Comparison of ENCODE assay signal across 23 mouse cellular contexts in genomic region chr17:29679038-29679767, GRCm38 (mm10). TPM values are rescaled to one million over a fixed set of nuclear protein-coding genes. Genes with fewer than 3 reads are reported as not detected.
DNase-seq lines count a peak whose midpoint lies in the region; ATAC-seq and TF ChIP-seq lines count a peak whose summit lies in the region.
"Had no signal": no experiment of that assay in that cellular context is flagged by ENCODE, and none has a peak within 500 bp of the region (broad histone marks: within the 10 kb centered on the region; RNA-seq: fewer than 3 reads in every experiment).

No protein-coding gene starts in this region.

- no peak overlapping the region for H3K4me3 ChIP-seq in hindbrain, embryonic 10.5 days
- no peak overlapping the region for H3K4me3 ChIP-seq in hindbrain, embryonic 11.5 days (ENCODE audit: low read depth, low read length)
- H3K4me3 ChIP-seq in midbrain, embryonic 12.5 days, result no peak overlapping the region
- no peak overlapping the region for H3K4me3 ChIP-seq in midbrain, embryonic 10.5 days
- H3K4me3 ChIP-seq in CH12.LX (replicated peaks in 1 of 3; ENCODE audit: low read depth in 2 of 3, low read length in 2 of 3, poor library complexity in 1 of 3), result peak overlapping the region in 2 of 3 experiments; percentile 25 to 51
- no peak overlapping the region for H3K4me3 ChIP-seq in left cerebral cortex, adult 2 months
- H3K4me3 ChIP-seq: hindbrain, embryonic 15.5 days; limb, embryonic 15.5 days; liver, embryonic 15.5 days; midbrain, embryonic 15.5 days; neural tube, embryonic 12.5 days had no signal

- peak; percentile 57 for TF ChIP-seq EP300 in CH12.LX (IDR thresholded peaks at IDR 0.05; ENCODE audit: low read length)

- H3K36me3 ChIP-seq in hindbrain, embryonic 10.5 days, result peaks cover 99% of the 10 kb centered on the region
- peaks cover 4% of the 10 kb centered on the region for H3K36me3 ChIP-seq in hindbrain, embryonic 11.5 days (ENCODE audit: control insufficient read depth, insufficient read depth, low read length)
- peaks cover 94% of the 10 kb centered on the region for H3K36me3 ChIP-seq in midbrain, embryonic 12.5 days
- H3K36me3 ChIP-seq in midbrain, embryonic 10.5 days, result peaks cover 99% of the 10 kb centered on the region
- H3K36me3 ChIP-seq in CH12.LX (replicated peaks in 1 of 2; ENCODE audit: control insufficient read depth in 1 of 2, insufficient read depth in 1 of 2, low read length in 1 of 2), result peaks cover 73 to 87% of the 10 kb centered on the region in 2 experiments
- H3K36me3 ChIP-seq in splenic B cell, adult 2 months (ENCODE audit: control insufficient read depth, insufficient read depth, low read length, poor library complexity, severe bottlenecking), result peaks cover 14% of the 10 kb centered on the region

- no peak for ATAC-seq in hindbrain, embryonic 11.5 days (ENCODE audit: low FRiP score)
- ATAC-seq in midbrain, embryonic 12.5 days (ENCODE audit: low FRiP score, low read depth), result no peak
- ATAC-seq: midbrain, embryonic 15.5 days had no signal

- DNase-seq in hindbrain, embryonic 10.5 days (ENCODE audit: low spot score), result no peak
- DNase-seq in hindbrain, embryonic 11.5 days (ENCODE audit: low spot score), result no peak
- DNase-seq in midbrain, embryonic 10.5 days (ENCODE audit: low spot score), result no peak
- peak; percentile 61 for DNase-seq in CH12.LX (ENCODE audit: extremely low read depth)
- DNase-seq in splenic B cell, adult 2 months (ENCODE audit: low read depth, low spot score), result peak; percentile 66
- no peak for DNase-seq in left cerebral cortex, adult 2 months (ENCODE audit: extremely low spot score in 1 of 2, low spot score in 2 of 2)
- DNase-seq: adrenal gland, postnatal 14 days; cerebellum, adult 8-10 months; cerebellum, postnatal 36 days; gastrocnemius, postnatal 36 days; heart, postnatal 36 days; kidney, adult 2 months; left cerebral cortex, postnatal 4 days; right cerebral cortex, postnatal 25 days; thymus, adult 2 months; thymus, postnatal 4 days had no signal

- TF ChIP-seq RAD21 in CH12.LX (IDR thresholded peaks at IDR 0.05; ENCODE audit: low read depth, low read length), result no peak

- H3K4me2 ChIP-seq in hindbrain, embryonic 11.5 days (replicated peaks; ENCODE audit: low read depth, low read length), result no peak overlapping the region
- H3K4me2 ChIP-seq in midbrain, embryonic 12.5 days (replicated peaks), result no peak overlapping the region
- H3K4me2 ChIP-seq in CH12.LX (ENCODE audit: insufficient read depth, low read depth, poor library complexity, severe bottlenecking), result peak overlapping the region; percentile 92
- H3K4me2 ChIP-seq: hindbrain, embryonic 15.5 days; limb, embryonic 15.5 days; liver, embryonic 15.5 days; midbrain, embryonic 15.5 days; neural tube, embryonic 12.5 days had no signal

- H3K9ac ChIP-seq in hindbrain, embryonic 11.5 days (ENCODE audit: low read depth, low read length), result no peak overlapping the region
- no peak overlapping the region for H3K9ac ChIP-seq in midbrain, embryonic 12.5 days (replicated peaks)
- peak overlapping the region; percentile 69 for H3K9ac ChIP-seq in CH12.LX (ENCODE audit: insufficient read depth, low read depth)
- H3K9ac ChIP-seq: hindbrain, embryonic 15.5 days; limb, embryonic 15.5 days; liver, embryonic 15.5 days; midbrain, embryonic 15.5 days; neural tube, embryonic 12.5 days had no signal

- H3K79me2 ChIP-seq in CH12.LX (replicated peaks; ENCODE audit: control insufficient read depth, extremely low read depth, insufficient read depth, poor library complexity, severe bottlenecking), result peaks cover 2% of the 10 kb centered on the region; the same call in 1 of the 2 replicates

- no peak for TF ChIP-seq CTCF in CH12.LX (conservative IDR thresholded peaks at IDR 0.05 in 1 of 2, IDR thresholded peaks at IDR 0.05 in 1 of 2; ENCODE audit: low read depth in 2 of 2, low read length in 2 of 2)
- TF ChIP-seq CTCF in left cerebral cortex, adult 2 months (IDR thresholded peaks at IDR 0.05), result no peak

- no peaks in the 10 kb centered on the region for H3K9me3 ChIP-seq in hindbrain, embryonic 10.5 days
- no peaks in the 10 kb centered on the region for H3K9me3 ChIP-seq in hindbrain, embryonic 11.5 days (ENCODE audit: control insufficient read depth, low read length)
- no peaks in the 10 kb centered on the region for H3K9me3 ChIP-seq in midbrain, embryonic 12.5 days
- no peaks in the 10 kb centered on the region for H3K9me3 ChIP-seq in midbrain, embryonic 10.5 days (replicated peaks)
- no peaks in the 10 kb centered on the region for H3K9me3 ChIP-seq in CH12.LX (replicated peaks; ENCODE audit: low read length)
- H3K9me3 ChIP-seq: hindbrain, embryonic 15.5 days; limb, embryonic 15.5 days; liver, embryonic 15.5 days; midbrain, embryonic 15.5 days; neural tube, embryonic 12.5 days had no signal

- H3K27me3 ChIP-seq in hindbrain, embryonic 10.5 days (ENCODE audit: insufficient read depth, poor library complexity, severe bottlenecking), result no peaks in the 10 kb centered on the region
- H3K27me3 ChIP-seq in hindbrain, embryonic 11.5 days (ENCODE audit: control insufficient read depth, insufficient read depth, low read length), result no peaks in the 10 kb centered on the region
- no peaks in the 10 kb centered on the region for H3K27me3 ChIP-seq in midbrain, embryonic 12.5 days
- H3K27me3 ChIP-seq in midbrain, embryonic 10.5 days (ENCODE audit: low read depth, poor library complexity, severe bottlenecking), result no peaks in the 10 kb centered on the region
- no peaks in the 10 kb centered on the region for H3K27me3 ChIP-seq in CH12.LX (replicated peaks)
- H3K27me3 ChIP-seq in splenic B cell, adult 2 months (ENCODE audit: control insufficient read depth, insufficient read depth, low read length, poor library complexity, severe bottlenecking), result no peaks in the 10 kb centered on the region
- H3K27me3 ChIP-seq: hindbrain, embryonic 15.5 days; limb, embryonic 15.5 days; liver, embryonic 15.5 days; midbrain, embryonic 15.5 days; neural tube, embryonic 12.5 days had no signal

- 83% methylated on average over 6 of the region's 6 CpGs for WGBS in hindbrain, embryonic 10.5 days
- 82% methylated on average over 6 of the region's 6 CpGs for WGBS in hindbrain, embryonic 11.5 days
- WGBS in midbrain, embryonic 12.5 days, result 89% methylated on average over 6 of the region's 6 CpGs
- WGBS in midbrain, embryonic 10.5 days, result 87% methylated on average over 6 of the region's 6 CpGs

- in situ Hi-C loops in CH12.LX (cut with MboI; ENCODE audit: low pct_ligation_motif_present, low pct_unique_long_range_greater_than_20kb, low sequenced_read_pairs), result no loop called here

- dilution Hi-C loops in CH12.LX (cut with MboI; ENCODE audit: extremely low pct_ligation_motif_present, extremely low pct_unique_long_range_greater_than_20kb, low sequenced_read_pairs), result no loop called here

- intact Hi-C loops in left cerebral cortex, adult 2 months (cut with DNase I), result no loop called here

- peak overlapping the region; percentile 35; the same call in 1 of the 2 replicates for H3K27ac ChIP-seq in hindbrain, embryonic 10.5 days
- no peak overlapping the region for H3K27ac ChIP-seq in hindbrain, embryonic 11.5 days (ENCODE audit: low read depth, low read length)
- 0 out of 2 replicates have a peak overlapping the region, but pooled peaks have one; percentile 25 for H3K27ac ChIP-seq in midbrain, embryonic 12.5 days (replicated peaks)
- no peak overlapping the region; the same call in 1 of the 2 replicates for H3K27ac ChIP-seq in midbrain, embryonic 10.5 days (replicated peaks)
- H3K27ac ChIP-seq in CH12.LX (ENCODE audit: insufficient read depth, low read depth), result peak overlapping the region; percentile 100
- no peak overlapping the region for H3K27ac ChIP-seq in left cerebral cortex, adult 2 months
- H3K27ac ChIP-seq: liver, embryonic 15.5 days; neural tube, embryonic 12.5 days; stomach, postnatal 0 days had no signal

- H3K4me1 ChIP-seq in hindbrain, embryonic 10.5 days (replicated peaks), result peaks cover 4% of the 10 kb centered on the region; the same call in 1 of the 2 replicates
- no peaks in the 10 kb centered on the region for H3K4me1 ChIP-seq in hindbrain, embryonic 11.5 days (replicated peaks; ENCODE audit: control insufficient read depth, insufficient read depth, low read length)
- H3K4me1 ChIP-seq in midbrain, embryonic 12.5 days, result 0 out of 2 replicates have a peak, but pooled peaks cover 4% of the 10 kb centered on the region
- H3K4me1 ChIP-seq in midbrain, embryonic 10.5 days, result no peaks in the 10 kb centered on the region
- H3K4me1 ChIP-seq in CH12.LX (ENCODE audit: control insufficient read depth in 1 of 2, insufficient read depth in 2 of 2), result peaks cover 29 to 61% of the 10 kb centered on the region in 2 experiments
- H3K4me1 ChIP-seq: limb, embryonic 15.5 days had no signal

- no peak for TF ChIP-seq POLR2A in CH12.LX (IDR thresholded peaks at IDR 0.05; ENCODE audit: low read depth, low read length)

TF ChIP-seq in CH12.LX, 34 proteins besides CTCF, POLR2A, EP300 and RAD21 (continues in another document):
- TF ChIP-seq ETS1 (conservative IDR thresholded peaks at IDR 0.05; ENCODE audit: low read depth, low read length), result peak; percentile 69; the same call in 1 of the 2 replicates
- TF ChIP-seq MAX (IDR thresholded peaks at IDR 0.05; ENCODE audit: low read length), result peak; percentile 55
- 0 out of 2 replicates have a peak, but pooled peaks have one; percentile 6 for TF ChIP-seq TCF12 (IDR thresholded peaks at IDR 0.05; ENCODE audit: low read depth, low read length)
- TF ChIP-seq SIN3A (IDR thresholded peaks at IDR 0.05; ENCODE audit: low read length), result peak; percentile 68; the same call in 1 of the 2 replicates
- TF ChIP-seq MYC (IDR thresholded peaks at IDR 0.05; ENCODE audit: low read depth, low read length), result 0 out of 2 replicates have a peak, but pooled peaks have one; percentile 56

RNA-seq across cellular contexts. Expression of gene Cmtr1, which starts 18.8 kb away (rescaled TPM):
- polyA plus RNA-seq in hindbrain, embryonic 10.5 days (2016; fragmentation: Nextera tagmentation; extraction: Ambion mirVana), result 135 and 149 TPM in 2 replicates
- polyA plus RNA-seq in hindbrain, embryonic 11.5 days (2014; fragmentation: Nextera tagmentation; extraction: Ambion mirVana), result 107 and 141 TPM in 2 replicates
- polyA plus RNA-seq in midbrain, embryonic 12.5 days (2016; fragmentation: Nextera tagmentation; extraction: Ambion mirVana), result 162 TPM in 2 replicates
- polyA plus RNA-seq in midbrain, embryonic 10.5 days (2016; fragmentation: Nextera tagmentation; extraction: Ambion mirVana), result 126 and 137 TPM in 2 replicates
- total RNA-seq in CH12.LX (2012; rRNA removed), result 88.8 and 95.3 TPM in 2 replicates
- total RNA-seq in CH12.LX (2014; rRNA removed), result 96.9 and 105 TPM in 2 replicates
- polyA plus RNA-seq in CH12.LX (2012; ENCODE audit: insufficient read length, low read depth), result 135 and 152 TPM in 2 replicates
- 100 to 1,000 TPM; 107 to 132 TPM for total RNA-seq in left cerebral cortex, adult 2 months (2021)

RNA-seq across cellular contexts. Expression of gene Ccdc167, which starts 37.6 kb away (rescaled TPM):
- 16.4 and 16.8 TPM in 2 replicates for polyA plus RNA-seq in hindbrain, embryonic 10.5 days (2016; fragmentation: Nextera tagmentation; extraction: Ambion mirVana)
- 14.8 and 15.2 TPM in 2 replicates for polyA plus RNA-seq in hindbrain, embryonic 11.5 days (2014; fragmentation: Nextera tagmentation; extraction: Ambion mirVana)
- 15.6 and 15.9 TPM in 2 replicates for polyA plus RNA-seq in midbrain, embryonic 12.5 days (2016; fragmentation: Nextera tagmentation; extraction: Ambion mirVana)
- 15.1 and 16.2 TPM in 2 replicates for polyA plus RNA-seq in midbrain, embryonic 10.5 days (2016; fragmentation: Nextera tagmentation; extraction: Ambion mirVana)
- 18.7 and 23.5 TPM in 2 replicates for total RNA-seq in CH12.LX (2012; rRNA removed)
- total RNA-seq in CH12.LX (2014; rRNA removed), result 8.8 and 9.1 TPM in 2 replicates
- polyA plus RNA-seq in CH12.LX (2012; ENCODE audit: insufficient read length, low read depth), result 12.0 and 15.4 TPM in 2 replicates
- 10 to 100 TPM; 13.9 to 17.3 TPM for total RNA-seq in left cerebral cortex, adult 2 months (2021)

Comparison
In these comparisons a context has a peak if more than half of its experiments do, and no peak if none do; other contexts are left out.
1. H3K27ac ChIP-seq: peak in hindbrain, embryonic 10.5 days (single experiment), midbrain, embryonic 12.5 days (single experiment) and CH12.LX (single experiment); none in hindbrain, embryonic 11.5 days (single experiment), midbrain, embryonic 10.5 days (single experiment) and left cerebral cortex, adult 2 months (single experiment).
2. DNase-seq: peak in CH12.LX (single experiment) and splenic B cell, adult 2 months (single experiment); none in hindbrain, embryonic 10.5 days (single experiment), hindbrain, embryonic 11.5 days (single experiment), midbrain, embryonic 10.5 days (single experiment) and left cerebral cortex, adult 2 months (0 of 2).
3. H3K4me3 ChIP-seq: peak in CH12.LX (2 of 3); none in hindbrain, embryonic 10.5 days (single experiment), hindbrain, embryonic 11.5 days (single experiment), midbrain, embryonic 12.5 days (single experiment), midbrain, embryonic 10.5 days (single experiment) and left cerebral cortex, adult 2 months (single experiment).